Mouse (Mus musculus) heart, adult 2 months (tissue): ENCODE results near the gene Gm17657. TPM values are rescaled to one million over a fixed set of nuclear protein-coding genes. Genes with fewer than 3 reads are reported as not detected.
A peak's percentile ranks its signal among the peaks of the same experiment; 100 is the strongest.

Experiments
- DNase-seq, 2 experiments: peaks; one replicate each; pipeline ENCODE4 v3.0.0; 2021
- H3K27ac ChIP-seq: fragments of 200-600 bp; 2 replicates; pipeline ENCODE4 v1.8.1; 2022
- H3K27me3 ChIP-seq: fragments of 200-500 bp; 2 replicates; pipeline ENCODE4 v1.6.1; 2012; ENCODE audit warnings: mild to moderate bottlenecking, low read length, inconsistent platforms, mixed read lengths; ENCODE audit not compliant: control insufficient read depth, insufficient read depth
- H3K36me3 ChIP-seq: fragments of 200-500 bp; 2 replicates; pipeline ENCODE4 v1.6.1; 2012; ENCODE audit warnings: low read length, inconsistent platforms; ENCODE audit not compliant: control insufficient read depth, insufficient read depth
- H3K4me1 ChIP-seq: fragments of 200-500 bp; 2 replicates; pipeline ENCODE4 v1.6.1; 2011; ENCODE audit warnings: low read length; ENCODE audit not compliant: control insufficient read depth, insufficient read depth
- H3K4me3 ChIP-seq: fragments of 200-600 bp; 2 replicates; pipeline ENCODE4 v1.8.1; 2022
- H3K79me2 ChIP-seq: fragments of 200-500 bp; replicated peaks from 2 replicates; pipeline ENCODE4 v1.6.1; 2012; ENCODE audit warnings: mild to moderate bottlenecking, inconsistent platforms, low read length, moderate library complexity, mixed read lengths; ENCODE audit not compliant: control insufficient read depth, insufficient read depth
- H3K9ac ChIP-seq: fragments of 200-500 bp; 2 replicates; pipeline ENCODE4 v1.6.1; 2012; ENCODE audit warnings: low read depth, mild to moderate bottlenecking, control low read depth, inconsistent platforms, low read length, mixed read lengths
- CTCF ChIP-seq: fragments of 200-600 bp; IDR thresholded peaks from 2 replicates; pipeline ENCODE4 v1.8.1; 2022; ENCODE audit warnings: antibody characterized with exemption, mild to moderate bottlenecking, moderate library complexity
- EP300 ChIP-seq: fragments of 200-500 bp; IDR thresholded peaks from 2 replicates; pipeline ENCODE4 v1.6.1; 2011; ENCODE audit warnings: low read depth, low read length, control low read depth; ENCODE audit not compliant: insufficient read depth
- POLR2A ChIP-seq: fragments of 200-500 bp; IDR thresholded peaks from 2 replicates; pipeline ENCODE4 v1.6.1; 2011; ENCODE audit warnings: mild to moderate bottlenecking, low read depth, low read length, control low read depth; ENCODE audit not compliant: insufficient read depth
- WGBS: fragments of 180-500 bp; shearing (Covaris S2); methylation state at CpG from one replicate; pipeline ENCODE4 v1.1.7; 2018; 5-methylcytosine and 5-hydroxymethylcytosine counted together
- intact Hi-C: fragments of 180-260 bp; cut with DNase I; formaldehyde crosslinking; loops from one replicate; pipeline ENCODE4 v1.15.1; 2025
- polyA plus RNA-seq: library from polyadenylated mRNA; depleted of rRNA; stranded (reverse); fragments of >200 nt; gene quantifications from 2 replicates; pipeline ENCODE4 v1.2.3, GENCODE M21; 2012
- total RNA-seq, 2 experiments: library from RNA; stranded (reverse); gene quantifications; 2 replicates each; pipeline ENCODE4 v1.2.3; 2021

The Gm17657 gene
- total and polyA plus RNA-seq, 3 experiments: not detected

GRCm38 (mm10) chr17:29544064-29544463 is 5.4 kb downstream of the Gm17657 start:
- Histone ChIP-seq H3K9ac (no peak overlapping the region), H3K4me1 (peaks cover 2% of the 10 kb centered on the region; the same call in 1 of the 2 replicates), H3K79me2 (no peaks in the 10 kb centered on the region), H3K4me3 (no peak overlapping the region), H3K36me3 (no peaks in the 10 kb centered on the region), H3K27ac (no peak overlapping the region), H3K27me3 (no peaks in the 10 kb centered on the region)
- 87% methylated on average over 2 of the region's 2 CpGs for WGBS
- DNase-seq: no peak
- no peak for TF ChIP-seq EP300
- peak; percentile 21; the same call in 1 of the 2 replicates for TF ChIP-seq CTCF
- TF ChIP-seq POLR2A: no peak
- intact Hi-C loops: no loop called here

GRCm38 (mm10) chr17:29542831-29543690 is 6.4 kb downstream of the Gm17657 start:
- H3K36me3 ChIP-seq: no peaks in the 10 kb centered on the region
- H3K27me3 ChIP-seq: no peaks in the 10 kb centered on the region
- H3K27ac ChIP-seq: no peak overlapping the region
- DNase-seq: no peak
- 92% methylated on average over 19 of the region's 19 CpGs for WGBS
- H3K79me2 ChIP-seq: no peaks in the 10 kb centered on the region
- no peak overlapping the region for H3K4me3 ChIP-seq
- no peak for TF ChIP-seq CTCF
- no peak for TF ChIP-seq EP300
- intact Hi-C loops: no loop called here
- H3K9ac ChIP-seq: no peak overlapping the region
- peaks cover 2% of the 10 kb centered on the region; the same call in 1 of the 2 replicates for H3K4me1 ChIP-seq

GRCm38 (mm10) chr17:29541419-29541818 is 8.0 kb downstream of the Gm17657 start:
- no peaks in the 10 kb centered on the region for H3K36me3 ChIP-seq
- 16% methylated on average over 14 of the region's 14 CpGs for WGBS
- peak; percentile 82 to 90 for DNase-seq
- peak overlapping the region; percentile 67 for H3K27ac ChIP-seq
- H3K4me3 ChIP-seq: no peak overlapping the region
- TF ChIP-seq POLR2A: peak; percentile 22; the same call in 1 of the 2 replicates
- no peak for TF ChIP-seq CTCF
- peak; percentile 97 for TF ChIP-seq EP300
- H3K4me1 ChIP-seq: peaks cover 2% of the 10 kb centered on the region; the same call in 1 of the 2 replicates
- intact Hi-C loops: no loop called here
- no peaks in the 10 kb centered on the region for H3K79me2 ChIP-seq
- no peak overlapping the region for H3K9ac ChIP-seq
- H3K27me3 ChIP-seq: no peaks in the 10 kb centered on the region

- TF ChIP-seq EP300: no peak
- Histone ChIP-seq H3K4me3 (no peak overlapping the region), H3K9ac (no peak overlapping the region), H3K79me2 (no peaks in the 10 kb centered on the region), H3K27me3 (no peaks in the 10 kb centered on the region), H3K36me3 (no peaks in the 10 kb centered on the region), H3K27ac (no peak overlapping the region), H3K4me1 (peaks cover 2% of the 10 kb centered on the region; the same call in 1 of the 2 replicates)
- intact Hi-C loops: no loop called here
- no peak for DNase-seq
- WGBS: 93% methylated on average over 8 of the region's 8 CpGs
Measured at GRCm38 (mm10) chr17:29540426-29540825, 9.0 kb downstream of the Gm17657 start.

- no peak overlapping the region for H3K9ac ChIP-seq
- DNase-seq: no peak
- intact Hi-C loops: no loop called here
- no peak overlapping the region for H3K4me3 ChIP-seq
- no peaks in the 10 kb centered on the region for H3K27me3 ChIP-seq
- H3K79me2 ChIP-seq: no peaks in the 10 kb centered on the region
- no peaks in the 10 kb centered on the region for H3K36me3 ChIP-seq
- H3K27ac ChIP-seq: no peak overlapping the region
- WGBS: 79% methylated on average over 11 of the region's 11 CpGs
- TF ChIP-seq EP300 (no peak), CTCF (no peak), POLR2A (no peak)
- H3K4me1 ChIP-seq: no peaks in the 10 kb centered on the region
Measured at GRCm38 (mm10) chr17:29533866-29534265, 15.6 kb downstream of the Gm17657 start.

- no peak overlapping the region for H3K4me3 ChIP-seq
- H3K36me3 ChIP-seq: no peaks in the 10 kb centered on the region
- H3K79me2 ChIP-seq: no peaks in the 10 kb centered on the region
- 41% methylated on average over 10 of the region's 10 CpGs for WGBS
- DNase-seq: no peak
- no peaks in the 10 kb centered on the region for H3K4me1 ChIP-seq
- TF ChIP-seq EP300 (no peak), CTCF (no peak), POLR2A (no peak)
- H3K9ac ChIP-seq: no peak overlapping the region
- H3K27ac ChIP-seq: no peak overlapping the region
- intact Hi-C loops: no loop called here
- no peaks in the 10 kb centered on the region for H3K27me3 ChIP-seq
Measured at GRCm38 (mm10) chr17:29531757-29532384, 17.6 kb downstream of the Gm17657 start.
